Mouse (Mus musculus) heart, embryonic 14.5 days (tissue): ENCODE measurements at regions not wholly inside any gene's neighbourhood (a gene's known extent, or its start where the extent isn't known, plus 50 kb on each side); places are given as distances from the start of the nearest gene placed in this dataset.
"Not testable (repeated sequence)": the region's sequence is repeated elsewhere in the genome, so short reads cannot be mapped to it uniquely, and the experiment has no call there.

Experiments
- ATAC-seq: fragments of 200-750 bp; cut with Nextera tagmentation; 2 replicates; pipeline ENCODE4 v1.8.0; 2017; ENCODE audit warnings: low read depth, moderate TSS enrichment; ENCODE audit not compliant: insufficient number of reproducible peaks, insufficient read depth, low FRiP score
- H3K27ac ChIP-seq, 2 experiments: fragments of 200-500 bp in 1 of 2; fragments of 300-500 bp in 1 of 2; sonication (generic) in 1 of 2; replicated peaks in 1 of 2; 2 replicates each; pipeline ENCODE4 v1.5.1; 2012 to 2014; ENCODE audit warnings: low read depth in 2 of 2, low read length in 2 of 2, control low read depth in 1 of 2, mild to moderate bottlenecking in 1 of 2, mixed read lengths in 1 of 2; ENCODE audit not compliant: control insufficient read depth in 1 of 2, insufficient read depth in 1 of 2
- H3K27me3 ChIP-seq: fragments of 300-500 bp; sonication (generic); 2 replicates; pipeline ENCODE4 v1.6.1; 2014; ENCODE audit warnings: mild to moderate bottlenecking, low read length, control low read depth; ENCODE audit not compliant: control insufficient read depth, insufficient read depth
- H3K36me3 ChIP-seq: fragments of 300-500 bp; sonication (generic); 2 replicates; pipeline ENCODE4 v1.6.1; 2014; ENCODE audit warnings: mild to moderate bottlenecking, control low read depth, low read length, mixed read lengths; ENCODE audit not compliant: control insufficient read depth, insufficient read depth
- H3K4me1 ChIP-seq, 2 experiments: fragments of 200-500 bp in 1 of 2; fragments of 300-500 bp in 1 of 2; sonication (generic) in 1 of 2; 2 replicates each; pipeline ENCODE4 v1.6.1; 2012 to 2014; ENCODE audit warnings: low read length in 2 of 2, control low read depth in 1 of 2, mixed read lengths in 1 of 2; ENCODE audit not compliant: control insufficient read depth in 2 of 2, insufficient read depth in 2 of 2
- H3K4me2 ChIP-seq: fragments of 300-500 bp; sonication (generic); 2 replicates; pipeline ENCODE4 v1.6.1; 2014; ENCODE audit warnings: mild to moderate bottlenecking, low read length
- H3K4me3 ChIP-seq, 2 experiments: fragments of 200-500 bp in 1 of 2; fragments of 300-500 bp in 1 of 2; sonication (generic) in 1 of 2; 2 replicates each; pipeline ENCODE4 v1.5.1; 2012 to 2014; ENCODE audit warnings: low read length in 2 of 2, mild to moderate bottlenecking in 2 of 2, control low read depth in 1 of 2, low read depth in 1 of 2, moderate library complexity in 1 of 2; ENCODE audit not compliant: control insufficient read depth in 1 of 2, insufficient read depth in 1 of 2
- H3K9ac ChIP-seq: fragments of 300-500 bp; sonication (generic); 2 replicates; pipeline ENCODE4 v1.6.1; 2014; ENCODE audit warnings: mild to moderate bottlenecking, low read length
- H3K9me3 ChIP-seq: fragments of 300-500 bp; sonication (generic); 2 replicates; pipeline ENCODE4 v1.6.1; 2016; ENCODE audit warnings: low read length, control low read depth; ENCODE audit not compliant: control insufficient read depth
- WGBS: fragments of 180-500 bp; shearing (Covaris S2); extraction: QIAGEN DNeasy Blood & Tissue Kit; methylation state at CpG from one replicate; pipeline ENCODE4 v1.1.7; 2014; 5-methylcytosine and 5-hydroxymethylcytosine counted together

GRCm38 (mm10) chr1:83970641-83971285 is 393.2 kb downstream of the Pid1 start:
- H3K27me3 ChIP-seq: no peaks in the 10 kb centered on the region
- no peaks in the 10 kb centered on the region for H3K9me3 ChIP-seq
- H3K4me2 ChIP-seq: no peak overlapping the region
- H3K9ac ChIP-seq: no peak overlapping the region
- H3K4me3 ChIP-seq: no peak overlapping the region
- H3K4me1 ChIP-seq: no peaks in the 10 kb centered on the region
- H3K27ac ChIP-seq: no peak overlapping the region
- ATAC-seq: no peak
- no peaks in the 10 kb centered on the region for H3K36me3 ChIP-seq
- WGBS: 73% methylated on average over 8 of the region's 8 CpGs

GRCm38 (mm10) chr1:83964631-83965030 is 399.3 kb downstream of the Pid1 start:
- not testable (repeated sequence) for H3K4me3 ChIP-seq, H3K9me3 ChIP-seq, H3K36me3 ChIP-seq, H3K9ac ChIP-seq, H3K27ac ChIP-seq, ATAC-seq, H3K27me3 ChIP-seq, H3K4me2 ChIP-seq, H3K4me1 ChIP-seq

DNA sequence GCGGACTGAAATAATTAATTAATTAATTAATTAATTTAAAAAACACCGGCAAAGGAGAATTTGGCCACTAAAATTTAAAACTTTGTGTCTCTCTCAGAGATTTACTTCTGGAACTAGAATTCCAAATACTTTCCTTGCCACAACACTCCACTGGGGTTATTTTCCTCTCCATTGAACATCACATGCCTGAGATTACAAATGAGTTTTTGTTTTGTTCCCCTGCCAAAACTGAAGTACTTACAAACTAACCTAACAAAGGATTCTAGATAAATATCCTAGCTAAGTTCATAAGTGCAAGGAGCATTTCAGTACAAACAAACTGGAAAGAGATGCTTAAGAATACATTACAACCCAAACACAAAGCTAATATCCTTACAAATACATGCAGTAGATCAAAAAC is 402.2 kb downstream of the Pid1 start:
- no peaks in the 10 kb centered on the region for H3K27me3 ChIP-seq
- no peak overlapping the region for H3K4me2 ChIP-seq
- H3K27ac ChIP-seq: no peak overlapping the region
- no peaks in the 10 kb centered on the region for H3K9me3 ChIP-seq
- no peaks in the 10 kb centered on the region for H3K36me3 ChIP-seq
- H3K4me3 ChIP-seq: no peak overlapping the region
- no peaks in the 10 kb centered on the region for H3K4me1 ChIP-seq
- no peak for ATAC-seq
- no peak overlapping the region for H3K9ac ChIP-seq
- WGBS: 84% methylated on average over 2 of the region's 2 CpGs

GRCm38 (mm10) chr1:83959756-83960155 is 404.2 kb downstream of the Pid1 start:
- 61% methylated on average over 4 of the region's 4 CpGs for WGBS
- H3K27ac ChIP-seq: no peak overlapping the region
- H3K36me3 ChIP-seq: no peaks in the 10 kb centered on the region
- no peaks in the 10 kb centered on the region for H3K4me1 ChIP-seq
- no peaks in the 10 kb centered on the region for H3K27me3 ChIP-seq
- ATAC-seq: no peak
- no peak overlapping the region for H3K9ac ChIP-seq
- H3K9me3 ChIP-seq: no peaks in the 10 kb centered on the region
- H3K4me2 ChIP-seq: no peak overlapping the region
- no peak overlapping the region for H3K4me3 ChIP-seq

DNA sequence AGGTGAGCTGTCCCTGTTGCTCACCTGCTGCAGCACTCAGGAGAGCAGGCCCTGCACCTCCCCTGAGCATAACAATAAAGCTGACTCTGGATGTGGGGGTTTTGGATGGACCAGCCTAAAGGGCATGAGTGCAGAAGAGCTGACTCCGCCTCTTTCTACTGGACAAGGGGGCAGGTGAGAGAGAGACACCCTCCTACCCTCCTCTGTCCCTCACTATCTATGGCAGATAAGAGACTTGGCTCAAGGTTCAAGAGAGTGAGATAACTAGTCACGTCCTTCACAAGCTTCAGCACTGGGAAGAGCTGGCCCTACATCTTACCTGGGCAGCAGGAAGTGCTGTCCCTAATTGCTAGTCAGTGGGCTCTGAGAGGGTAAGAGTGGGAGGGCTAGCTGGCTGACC is 441.1 kb downstream of the Pid1 start:
- Histone ChIP-seq H3K9ac (no peak overlapping the region), H3K4me1 (no peaks in the 10 kb centered on the region), H3K9me3 (no peaks in the 10 kb centered on the region), H3K36me3 (no peaks in the 10 kb centered on the region), H3K4me2 (no peak overlapping the region), H3K27me3 (no peaks in the 10 kb centered on the region), H3K27ac (no peak overlapping the region), H3K4me3 (no peak overlapping the region)
- ATAC-seq: no peak
- 45% methylated on average over 2 of the region's 2 CpGs for WGBS

GRCm38 (mm10) chr1:83915454-83915853 is 448.5 kb downstream of the Pid1 start:
- Histone ChIP-seq H3K27ac (no peak overlapping the region), H3K27me3 (no peaks in the 10 kb centered on the region), H3K9me3 (no peaks in the 10 kb centered on the region), H3K4me3 (no peak overlapping the region), H3K4me1 (no peaks in the 10 kb centered on the region), H3K9ac (no peak overlapping the region), H3K4me2 (no peak overlapping the region), H3K36me3 (no peaks in the 10 kb centered on the region)
- no peak for ATAC-seq
- 85% methylated on average over 4 of the region's 5 CpGs for WGBS

DNA sequence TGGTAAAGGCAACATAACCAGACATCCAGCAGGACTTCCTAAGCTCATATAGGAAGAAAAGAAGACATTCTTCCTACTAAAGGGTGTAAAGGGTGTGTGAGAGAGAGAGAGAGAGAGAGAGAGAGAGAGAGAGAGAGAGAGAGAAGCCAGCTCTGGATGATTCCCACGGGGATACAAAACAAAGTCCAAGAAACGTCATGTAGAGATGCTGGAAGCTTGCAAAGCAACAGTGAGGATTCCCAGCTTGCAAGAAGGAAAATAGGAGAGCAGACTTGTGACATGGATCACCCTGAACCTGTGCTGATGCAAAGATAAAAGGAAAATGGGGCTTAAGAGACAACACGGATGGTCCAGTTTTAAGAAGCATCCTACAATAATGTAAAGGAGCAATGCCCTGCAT is 456.6 kb downstream of the Pid1 start:
- ATAC-seq: no peak
- 51% methylated on average over 3 of the region's 3 CpGs for WGBS
- no peaks in the 10 kb centered on the region for H3K9me3 ChIP-seq
- H3K27me3 ChIP-seq: no peaks in the 10 kb centered on the region
- H3K4me3 ChIP-seq: no peak overlapping the region
- H3K4me2 ChIP-seq: no peak overlapping the region
- H3K27ac ChIP-seq: no peak overlapping the region
- no peaks in the 10 kb centered on the region for H3K4me1 ChIP-seq
- H3K9ac ChIP-seq: no peak overlapping the region
- no peaks in the 10 kb centered on the region for H3K36me3 ChIP-seq

- Histone ChIP-seq H3K27me3 (no peaks in the 10 kb centered on the region), H3K27ac (no peak overlapping the region; a peak in 1 of 4 replicates), H3K4me1 (no peaks in the 10 kb centered on the region), H3K9ac (no peak overlapping the region), H3K4me3 (no peak overlapping the region), H3K4me2 (no peak overlapping the region), H3K36me3 (no peaks in the 10 kb centered on the region), H3K9me3 (no peaks in the 10 kb centered on the region)
- no peak for ATAC-seq
Observed at GRCm38 (mm10) chr1:83906906-83907305, 457.1 kb downstream of the Pid1 start.
